Mouse (Mus musculus) gastrocnemius, postnatal 25 days (tissue): ENCODE data around the gene Cldn7. TPM values are rescaled to one million over a fixed set of nuclear protein-coding genes. Genes with fewer than 3 reads are reported as not detected.
"Not testable (repeated sequence)": the region's sequence is repeated elsewhere in the genome, so short reads cannot be mapped to it uniquely, and the experiment has no call there.

ENCODE experiments used
- DNase-seq: peaks from one replicate; pipeline ENCODE4 v3.0.0; 2022
- microRNA-seq, 2 experiments: library from miRNA; unstranded; fragments of <30 nt; microRNA quantifications; one replicate each; pipeline ENCODE4 v1.2.0; 2021; ENCODE audit warnings: borderline replicate concordance in 2 of 2
- total RNA-seq, 2 experiments: library from RNA; stranded (reverse); gene quantifications; 1 replicate in 1 of 2; 2 replicates in 1 of 2; pipeline ENCODE4 v1.2.3; 2021

Gene Cldn7
- total RNA-seq, 2 experiments from 2014 or later: 0.91 TPM; not detected in 1

DNA sequence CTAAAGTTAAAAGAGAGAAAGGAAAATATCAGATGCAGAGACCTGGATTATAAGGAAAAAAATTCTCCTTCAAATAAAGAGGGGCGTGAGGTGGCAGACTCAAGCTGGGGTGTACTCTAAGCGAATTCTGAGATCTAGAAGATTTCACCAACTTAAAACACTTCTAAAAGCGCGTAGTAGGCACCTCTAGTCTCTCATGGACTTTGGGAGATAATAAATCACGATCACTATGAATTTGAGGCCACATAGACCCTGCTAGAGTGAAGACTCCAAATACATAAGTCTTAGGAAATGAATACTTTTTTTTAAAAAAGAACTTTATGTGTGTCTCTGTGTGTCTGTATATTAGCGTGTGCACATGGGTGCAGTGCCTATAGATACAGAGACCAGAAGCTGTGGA is 51.1 kb downstream of the Cldn7 start:
- no peak for DNase-seq

DNA sequence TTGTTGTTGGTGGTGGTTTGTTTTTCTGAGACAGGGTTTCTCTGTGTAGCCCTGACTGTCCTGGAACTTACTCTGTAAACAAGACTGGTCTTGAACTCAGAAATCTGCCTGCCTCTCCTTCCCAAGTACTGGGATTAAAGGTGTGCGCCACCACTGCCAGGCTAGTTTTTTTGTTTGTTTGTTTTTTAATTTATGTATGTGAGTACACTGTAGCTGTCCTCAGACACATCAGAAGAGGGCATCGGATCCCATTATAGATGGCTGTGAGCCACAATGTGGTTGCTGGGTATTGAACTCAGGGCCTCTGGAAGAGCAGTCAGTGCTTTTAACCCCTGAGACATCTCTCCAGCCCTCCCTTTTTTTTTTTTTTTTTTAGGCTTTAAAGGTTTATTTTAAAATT is 51.6 kb downstream of the Cldn7 start:
- DNase-seq: not testable (repeated sequence)

DNA sequence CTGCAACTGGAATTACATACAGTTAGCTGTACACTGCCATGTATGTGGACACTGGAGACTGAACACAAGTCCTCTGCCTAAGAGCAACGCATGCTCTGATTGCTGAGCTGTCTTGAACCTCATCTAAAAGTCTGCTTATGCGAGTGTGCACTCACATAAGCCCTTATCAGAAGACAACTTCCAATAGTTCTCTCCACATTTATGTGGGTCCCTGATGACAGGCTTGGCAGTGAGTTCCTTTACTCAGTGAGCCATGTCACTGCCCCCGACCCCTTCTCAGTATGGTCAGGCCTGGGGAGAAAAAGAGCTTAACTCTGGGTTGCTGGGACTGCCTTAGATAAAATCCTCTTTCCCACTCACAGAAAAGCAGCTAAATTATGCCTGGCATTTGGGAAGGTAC is 52.1 kb downstream of the Cldn7 start, which contains the start of gene Dlg4:
Gene Dlg4, plus strand, starts transcription at position 274 of the 400 bp plus-strand sequence.
- DNase-seq: no peak

DNA sequence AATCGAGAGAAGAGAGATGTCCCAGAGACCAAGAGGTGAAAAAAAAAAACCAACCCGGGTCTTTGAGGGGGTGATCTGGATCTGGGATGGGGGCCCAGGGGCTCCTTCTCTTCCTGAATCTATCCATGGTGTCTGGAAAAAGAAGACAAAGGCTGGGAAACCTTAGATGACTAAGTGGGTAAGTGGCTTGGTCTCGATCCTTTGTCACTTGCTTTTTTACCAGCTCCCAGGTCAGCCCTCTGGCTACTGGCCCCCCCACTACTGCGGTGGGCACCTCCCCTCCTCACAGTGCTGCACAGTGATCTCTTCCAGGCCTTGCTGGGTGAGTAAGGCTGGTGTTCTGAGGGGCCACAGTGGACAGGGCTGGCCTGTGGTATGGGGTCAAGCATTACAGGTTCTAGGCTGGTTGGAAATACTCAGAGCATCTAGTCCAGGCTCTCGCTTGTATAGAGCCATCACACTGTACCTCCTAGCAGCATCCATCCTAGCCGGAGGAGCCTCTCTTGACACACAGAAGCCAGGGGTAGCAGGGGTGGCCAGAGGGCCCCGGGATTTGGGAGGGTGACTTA is 52.7 kb downstream of the Cldn7 start:
- DNase-seq: no peak

Small RNA genes within 50 kb of the gene (microRNA-seq; reads per million reads assigned to microRNA genes)
- gene Gm44349 (0 reads per million in 2 experiments), gene Mir324 (728 to 785 reads per million in 2 experiments)

Other genes with a start within 250 kb of the Cldn7 start
- 10 to 100 TPM; 24.7 to 27.5 TPM for gene Polr2a, start 206.1 kb upstream of the Cldn7 start, total RNA-seq
- not detected for gene Slc35g3, start 202.8 kb upstream of the Cldn7 start, total RNA-seq
- gene Zbtb4, start 198.9 kb upstream of the Cldn7 start, total RNA-seq: 10 to 100 TPM; 23.0 to 28.1 TPM
- 10 to 100 TPM; 36.2 to 53.1 TPM for gene Chrnb1, start 168.8 kb upstream of the Cldn7 start, total RNA-seq
- 1 to 10 TPM; 6.3 to 6.7 TPM for gene Fgf11, start 162.9 kb upstream of the Cldn7 start, total RNA-seq
- under 1 TPM; 0.18 to 0.35 TPM for gene Tmem102, start 159.2 kb upstream of the Cldn7 start, total RNA-seq
- not detected for gene Gm39566, start 149.5 kb upstream of the Cldn7 start, total RNA-seq
- not detected for gene Spem2, start 146.3 kb upstream of the Cldn7 start, total RNA-seq
- gene Spem1, start 142.6 kb upstream of the Cldn7 start, total RNA-seq: not detected
- 1 to 10 TPM; 3.1 to 3.9 TPM for gene Nlgn2, start 127.0 kb upstream of the Cldn7 start, total RNA-seq
- gene Tmem256, start 126.3 kb upstream of the Cldn7 start, total RNA-seq: 100 to 1,000 TPM; 126 to 144 TPM
- 10 to 100 TPM; 10.8 to 13.7 TPM for gene Plscr3, start 118.4 kb upstream of the Cldn7 start, total RNA-seq
- gene Tnk1, start 106.0 kb upstream of the Cldn7 start, total RNA-seq: under 1 TPM in 1 of 2 experiments, not detected in 1; 0.11 TPM
- not detected for gene Tmem95, start 86.8 kb upstream of the Cldn7 start, total RNA-seq
- gene Kctd11, start 83.4 kb upstream of the Cldn7 start, total RNA-seq: 1 to 10 TPM; 1.7 to 2.2 TPM
- gene Acap1, start 69.2 kb upstream of the Cldn7 start, total RNA-seq: under 1 TPM; 0.26 to 0.38 TPM
- gene 2810408A11Rik, start 63.8 kb upstream of the Cldn7 start, total RNA-seq: not detected
- 10 to 100 TPM; 25.4 to 26.0 TPM for gene Neurl4, start 63.7 kb upstream of the Cldn7 start, total RNA-seq
- 10 to 100 TPM; 34.6 to 35.2 TPM for gene Gps2, start 50.9 kb upstream of the Cldn7 start, total RNA-seq
- 100 to 1,000 TPM; 417 to 422 TPM for gene Eif5a, start 42.8 kb upstream of the Cldn7 start, total RNA-seq
- 10 to 100 TPM; 10.4 to 10.9 TPM for gene Ybx2, start 29.0 kb upstream of the Cldn7 start, total RNA-seq
- gene Slc2a4, start 16.6 kb upstream of the Cldn7 start, total RNA-seq: 100 to 1,000 TPM; 306 to 340 TPM
- 100 to 1,000 TPM; 195 to 205 TPM for gene Ctdnep1, start 16.4 kb downstream of the Cldn7 start, total RNA-seq
- gene Elp5, start 17.7 kb downstream of the Cldn7 start, total RNA-seq: 10 to 100 TPM; 37.0 to 44.2 TPM
- gene Gabarap, start 26.4 kb downstream of the Cldn7 start, total RNA-seq: 100 to 1,000 TPM; 148 to 170 TPM
- 10 to 100 TPM; 15.0 to 16.1 TPM for gene Phf23, start 31.0 kb downstream of the Cldn7 start, total RNA-seq
- 1 to 10 TPM; 3.7 to 4.1 TPM for gene Dvl2, start 35.8 kb downstream of the Cldn7 start, total RNA-seq
- gene Acadvl, start 50.6 kb downstream of the Cldn7 start, total RNA-seq: 100 to 1,000 TPM; 342 to 380 TPM
- 1 to 10 TPM; 5.6 to 6.9 TPM for gene Dlg4, start 52.2 kb downstream of the Cldn7 start, total RNA-seq
- gene Asgr1, start 89.3 kb downstream of the Cldn7 start, total RNA-seq: not detected
- gene Asgr2, start 127.9 kb downstream of the Cldn7 start, total RNA-seq: not detected
- 1 to 10 TPM; 2.5 to 3.6 TPM for gene Mgl2, start 165.6 kb downstream of the Cldn7 start, total RNA-seq
- 1 to 10 TPM; 1.3 to 4.3 TPM for gene Clec10a, start 191.4 kb downstream of the Cldn7 start, total RNA-seq
- not detected for gene Slc16a11, start 248.0 kb downstream of the Cldn7 start, total RNA-seq